21 mouse cellular contexts compared by ENCODE assay signal in genomic region chr7:45262266-45262665, GRCm38 (mm10). TPM values are rescaled to one million over a fixed set of nuclear protein-coding genes. Genes with fewer than 3 reads are reported as not detected.
DNase-seq lines count a peak whose midpoint lies in the region; ATAC-seq and TF ChIP-seq lines count a peak whose summit lies in the region.
"Had no signal": no experiment of that assay in that cellular context is flagged by ENCODE, and none has a peak within 500 bp of the region (broad histone marks: within the 10 kb centered on the region; RNA-seq: fewer than 3 reads in every experiment).

No protein-coding gene starts in this region.

- H3K4me2 ChIP-seq in lung, embryonic 14.5 days = no peak overlapping the region
- H3K4me2 ChIP-seq in liver, postnatal 0 days (ENCODE audit: low read depth, low read length) = no peak overlapping the region
- H3K4me2 ChIP-seq: intestine, embryonic 15.5 days; kidney, embryonic 15.5 days had no signal

- 24% methylated on average over 7 of the region's 7 CpGs for WGBS in lung, embryonic 14.5 days
- 53% methylated on average over 7 of the region's 7 CpGs for WGBS in liver, postnatal 0 days (ENCODE audit: insufficient replicate concordance)

- no peak overlapping the region for H3K27ac ChIP-seq in lung, embryonic 14.5 days (ENCODE audit: low read depth)
- H3K27ac ChIP-seq in liver, postnatal 0 days (ENCODE audit: low read depth) = no peak overlapping the region
- H3K27ac ChIP-seq: intestine, embryonic 15.5 days; kidney, embryonic 15.5 days; layer of hippocampus, adult 2 months had no signal

- peak; percentile 52; the same call in 1 of the 2 replicates for ATAC-seq in lung, embryonic 14.5 days (ENCODE audit: insufficient read depth)
- no peak for ATAC-seq in liver, postnatal 0 days
- ATAC-seq: forebrain, embryonic 16.5 days; intestine, embryonic 15.5 days; midbrain, embryonic 16.5 days had no signal

- H3K9ac ChIP-seq in lung, embryonic 14.5 days = no peak overlapping the region
- H3K9ac ChIP-seq in liver, postnatal 0 days (replicated peaks) = no peak overlapping the region
- H3K9ac ChIP-seq: intestine, embryonic 15.5 days; kidney, embryonic 15.5 days had no signal

- no peak overlapping the region for H3K4me3 ChIP-seq in lung, embryonic 14.5 days (ENCODE audit: low read depth, low read length)
- H3K4me3 ChIP-seq in liver, postnatal 0 days (ENCODE audit: low read depth, low read length) = no peak overlapping the region
- H3K4me3 ChIP-seq: intestine, embryonic 15.5 days; kidney, embryonic 15.5 days; layer of hippocampus, adult 2 months had no signal

- DNase-seq in heart, adult 11 months = peak; percentile 88
- no peak for DNase-seq in heart, adult 8-10 months (ENCODE audit: low spot score)
- DNase-seq in lung, embryonic 14.5 days = peak; percentile 85
- no peak for DNase-seq in lung, postnatal 14 days
- DNase-seq in testis, postnatal 10 days (ENCODE audit: low spot score) = peak; percentile 30
- DNase-seq in testis, postnatal 14 days (ENCODE audit: low spot score) = no peak
- DNase-seq in liver, postnatal 0 days = no peak
- DNase-seq in right cerebral cortex, postnatal 10 days (ENCODE audit: low spot score in 2 of 2) = no peak
- DNase-seq: adrenal gland, adult 8-10 months; cerebellum, adult 8-10 months; thymus, adult 2 months had no signal

- no peak for TF ChIP-seq CTCF in lung, embryonic 14.5 days (IDR thresholded peaks at IDR 0.05; ENCODE audit: low read depth)
- TF ChIP-seq CTCF in liver, postnatal 0 days (IDR thresholded peaks at IDR 0.05; ENCODE audit: low read depth) = no peak

- H3K9me3 ChIP-seq in lung, embryonic 14.5 days (ENCODE audit: low read depth, low read length) = no peaks in the 10 kb centered on the region
- no peaks in the 10 kb centered on the region for H3K9me3 ChIP-seq in liver, postnatal 0 days (ENCODE audit: low read length)
- H3K9me3 ChIP-seq: intestine, embryonic 15.5 days; kidney, embryonic 15.5 days had no signal

- no peaks in the 10 kb centered on the region for H3K36me3 ChIP-seq in lung, embryonic 14.5 days (ENCODE audit: insufficient read depth)
- H3K36me3 ChIP-seq in liver, postnatal 0 days (replicated peaks; ENCODE audit: insufficient read depth, low read length) = no peaks in the 10 kb centered on the region
- H3K36me3 ChIP-seq: intestine, embryonic 15.5 days; kidney, embryonic 15.5 days had no signal

- no peaks in the 10 kb centered on the region for H3K4me1 ChIP-seq in lung, embryonic 14.5 days (ENCODE audit: insufficient read depth)
- peaks cover 4% of the 10 kb centered on the region; the same call in 1 of the 2 replicates for H3K4me1 ChIP-seq in liver, postnatal 0 days (ENCODE audit: insufficient read depth)
- H3K4me1 ChIP-seq: intestine, embryonic 15.5 days; kidney, embryonic 15.5 days had no signal

- no peaks in the 10 kb centered on the region for H3K27me3 ChIP-seq in lung, embryonic 14.5 days (ENCODE audit: insufficient read depth, low read length)
- H3K27me3 ChIP-seq in liver, postnatal 0 days (ENCODE audit: insufficient read depth, low read length) = no peaks in the 10 kb centered on the region; the same call in 1 of the 2 replicates
- H3K27me3 ChIP-seq: intestine, embryonic 15.5 days had no signal

- no peak for TF ChIP-seq EP300 in liver, postnatal 0 days (IDR thresholded peaks at IDR 0.05; ENCODE audit: low read depth)

RNA-seq across cellular contexts. Expression of gene Slc6a21, which starts 15.0 kb away (rescaled TPM):
- total RNA-seq in heart, adult 8-10 months (2022) = not detected
- not detected in 2 replicates for polyA plus RNA-seq in lung, embryonic 14.5 days (2014; fragmentation: Nextera tagmentation; extraction: Ambion mirVana)
- 0.32 and 0.43 TPM in 2 replicates for polyA plus RNA-seq in liver, postnatal 0 days (2015; fragmentation: Nextera tagmentation; extraction: Ambion mirVana)
- total RNA-seq: gastrocnemius, adult 8-10 months; hematopoietic stem cell, adult 5-6 weeks; layer of hippocampus, adult 2 months had no signal
- polyA plus RNA-seq: forebrain, embryonic 16.5 days; intestine, embryonic 15.5 days; kidney, embryonic 15.5 days; limb, embryonic 14.5 days; liver, embryonic 16.5 days; midbrain, embryonic 16.5 days; neural tube, embryonic 11.5 days had no signal

RNA-seq across cellular contexts. Expression of gene Slc6a16, which starts 21.4 kb away (rescaled TPM):
- total RNA-seq in heart, adult 8-10 months (2022) = not detected
- polyA plus RNA-seq in lung, embryonic 14.5 days (2014; fragmentation: Nextera tagmentation; extraction: Ambion mirVana) = not detected in 2 replicates
- polyA plus RNA-seq in liver, postnatal 0 days (2015; fragmentation: Nextera tagmentation; extraction: Ambion mirVana) = 0.46 and 0.49 TPM in 2 replicates
- total RNA-seq: gastrocnemius, adult 8-10 months; hematopoietic stem cell, adult 5-6 weeks had no signal
- polyA plus RNA-seq: intestine, embryonic 15.5 days; liver, embryonic 16.5 days had no signal

RNA-seq across cellular contexts. Expression of gene Cd37, which starts 23.4 kb away (rescaled TPM):
- 1 to 10 TPM; 2.1 to 5.8 (median 3.0) TPM for total RNA-seq in heart, adult 8-10 months (2022)
- polyA plus RNA-seq in lung, embryonic 14.5 days (2014; fragmentation: Nextera tagmentation; extraction: Ambion mirVana) = 2.1 and 2.9 TPM in 2 replicates
- 29.8 and 31.8 TPM in 2 replicates for polyA plus RNA-seq in liver, postnatal 0 days (2015; fragmentation: Nextera tagmentation; extraction: Ambion mirVana)

RNA-seq across cellular contexts. Expression of gene Tead2, which starts 46.7 kb away (rescaled TPM):
- 10 to 100 TPM in 1 of 4 experiments, 1 to 10 TPM in 3; 6.2 to 10.4 (median 8.0) TPM for total RNA-seq in heart, adult 8-10 months (2022)
- 204 and 222 TPM in 2 replicates for polyA plus RNA-seq in lung, embryonic 14.5 days (2014; fragmentation: Nextera tagmentation; extraction: Ambion mirVana)
- 15.5 and 20.2 TPM in 2 replicates for polyA plus RNA-seq in liver, postnatal 0 days (2015; fragmentation: Nextera tagmentation; extraction: Ambion mirVana)

RNA-seq across cellular contexts. Expression of gene Dkkl1, which starts 50.3 kb away (rescaled TPM):
- not detected for total RNA-seq in heart, adult 8-10 months (2022)
- polyA plus RNA-seq in lung, embryonic 14.5 days (2014; fragmentation: Nextera tagmentation; extraction: Ambion mirVana) = 0.45 TPM in 1 of 2 replicates, not detected in the other
- 0.95 and 1.5 TPM in 2 replicates for polyA plus RNA-seq in liver, postnatal 0 days (2015; fragmentation: Nextera tagmentation; extraction: Ambion mirVana)
- total RNA-seq: adrenal gland, adult 8-10 months; gastrocnemius, adult 8-10 months had no signal

Comparison
In these comparisons a context has a peak if more than half of its experiments do, and no peak if none do; other contexts are left out.
1. DNase-seq: peak in heart, adult 11 months (single experiment), lung, embryonic 14.5 days (single experiment) and testis, postnatal 10 days (single experiment); none in heart, adult 8-10 months (single experiment), lung, postnatal 14 days (single experiment), testis, postnatal 14 days (single experiment), liver, postnatal 0 days (single experiment) and right cerebral cortex, postnatal 10 days (0 of 2).